Mouse (Mus musculus): ENCODE results near the gene P3h4. TPM values are rescaled to one million over a fixed set of nuclear protein-coding genes. Genes with fewer than 3 reads are reported as not detected.

P3h4 gene
- 5.7 TPM for polyA plus RNA-seq (2014; fragmentation: Illumina TruSeq; extraction: RNeasy Lipid Tissue Mini Kit (QIAGEN cat#74804))

GRCm38 (mm10) chr11:100414021-100414913 is at the start of gene P3h4:
P3h4 (minus strand) TSS chr11:100414836.

GRCm38 (mm10) chr11:100441797-100442196 is 27.2 kb upstream of the P3h4 start, which contains the start of the genes Nt5c3b and Klhl10:
Nt5c3b (minus strand) TSS chr11:100441808.
Klhl10 (plus strand) TSS chr11:100441917.

GRCm38 (mm10) chr11:100414914-100415822 is 532 bp upstream of the P3h4 start, which contains the start of gene Fkbp10:
Fkbp10 (plus strand) TSS chr11:100415697.

GRCm38 (mm10) chr11:100397600-100398389 is 16.8 kb downstream of the P3h4 start, which contains the start of gene Jup:
Jup (minus strand) TSS chr11:100397763.

Other genes with a start within 250 kb of the P3h4 start
- not detected for gene Krt9, start 221.6 kb downstream of the P3h4 start, polyA plus RNA-seq (2014; fragmentation: Illumina TruSeq; extraction: RNeasy Lipid Tissue Mini Kit (QIAGEN cat#74804))
- not detected for gene Krt14, start 207.3 kb downstream of the P3h4 start, polyA plus RNA-seq (2014; fragmentation: Illumina TruSeq; extraction: RNeasy Lipid Tissue Mini Kit (QIAGEN cat#74804))
- not detected for gene Krt16, start 165.9 kb downstream of the P3h4 start, polyA plus RNA-seq (2014; fragmentation: Illumina TruSeq; extraction: RNeasy Lipid Tissue Mini Kit (QIAGEN cat#74804))
- gene Krt17, start 153.8 kb downstream of the P3h4 start, polyA plus RNA-seq (2014; fragmentation: Illumina TruSeq; extraction: RNeasy Lipid Tissue Mini Kit (QIAGEN cat#74804)), result not detected
- not detected for gene Krt42, start 145.0 kb downstream of the P3h4 start, polyA plus RNA-seq (2014; fragmentation: Illumina TruSeq; extraction: RNeasy Lipid Tissue Mini Kit (QIAGEN cat#74804))
- gene Eif1, start 95.0 kb downstream of the P3h4 start, polyA plus RNA-seq (2014; fragmentation: Illumina TruSeq; extraction: RNeasy Lipid Tissue Mini Kit (QIAGEN cat#74804)), result 1,574 TPM
- gene Gast, start 80.4 kb downstream of the P3h4 start, polyA plus RNA-seq (2014; fragmentation: Illumina TruSeq; extraction: RNeasy Lipid Tissue Mini Kit (QIAGEN cat#74804)), result not detected
- gene Hap1, start 58.7 kb downstream of the P3h4 start, polyA plus RNA-seq (2014; fragmentation: Illumina TruSeq; extraction: RNeasy Lipid Tissue Mini Kit (QIAGEN cat#74804)), result 0.48 TPM
- 1.7 TPM for gene Jup, start 17.1 kb downstream of the P3h4 start, polyA plus RNA-seq (2014; fragmentation: Illumina TruSeq; extraction: RNeasy Lipid Tissue Mini Kit (QIAGEN cat#74804))
- 6.8 TPM for gene Fkbp10, start 861 bp upstream of the P3h4 start, polyA plus RNA-seq (2014; fragmentation: Illumina TruSeq; extraction: RNeasy Lipid Tissue Mini Kit (QIAGEN cat#74804))
- 46.1 TPM for gene Nt5c3b, start 27.0 kb upstream of the P3h4 start, polyA plus RNA-seq (2014; fragmentation: Illumina TruSeq; extraction: RNeasy Lipid Tissue Mini Kit (QIAGEN cat#74804))
- 0.46 TPM for gene Klhl10, start 27.1 kb upstream of the P3h4 start, polyA plus RNA-seq (2014; fragmentation: Illumina TruSeq; extraction: RNeasy Lipid Tissue Mini Kit (QIAGEN cat#74804))
- gene Klhl11, start 57.9 kb upstream of the P3h4 start, polyA plus RNA-seq (2014; fragmentation: Illumina TruSeq; extraction: RNeasy Lipid Tissue Mini Kit (QIAGEN cat#74804)), result 43.0 TPM
- gene Acly, start 113.2 kb upstream of the P3h4 start, polyA plus RNA-seq (2014; fragmentation: Illumina TruSeq; extraction: RNeasy Lipid Tissue Mini Kit (QIAGEN cat#74804)), result 125 TPM
- 0.86 TPM for gene Ttc25, start 130.8 kb upstream of the P3h4 start, polyA plus RNA-seq (2014; fragmentation: Illumina TruSeq; extraction: RNeasy Lipid Tissue Mini Kit (QIAGEN cat#74804))
- gene Cnp, start 160.1 kb upstream of the P3h4 start, polyA plus RNA-seq (2014; fragmentation: Illumina TruSeq; extraction: RNeasy Lipid Tissue Mini Kit (QIAGEN cat#74804)), result 5.8 TPM
- 2.5 TPM for gene Nkiras2, start 204.4 kb upstream of the P3h4 start, polyA plus RNA-seq (2014; fragmentation: Illumina TruSeq; extraction: RNeasy Lipid Tissue Mini Kit (QIAGEN cat#74804))
- gene Dnajc7, start 205.3 kb upstream of the P3h4 start, polyA plus RNA-seq (2014; fragmentation: Illumina TruSeq; extraction: RNeasy Lipid Tissue Mini Kit (QIAGEN cat#74804)), result 139 TPM

Measured in ovary, adult 10 weeks (tissue).